Comparison of ENCODE assay signal across 8 mouse cellular contexts in genomic region chr7:28049476-28050409, GRCm38 (mm10). TPM values are rescaled to one million over a fixed set of nuclear protein-coding genes. Genes with fewer than 3 reads are reported as not detected.
DNase-seq lines count a peak whose midpoint lies in the region; ATAC-seq and TF ChIP-seq lines count a peak whose summit lies in the region.

Gene Psmc4, minus strand, starts transcription at chr7:28050101.

- H3K36me3 ChIP-seq in hindbrain, embryonic 10.5 days = peaks cover 43% of the 10 kb centered on the region
- peaks cover 28% of the 10 kb centered on the region for H3K36me3 ChIP-seq in lung, postnatal 0 days (ENCODE audit: insufficient read depth, low read length)

- H3K27me3 ChIP-seq in hindbrain, embryonic 10.5 days (ENCODE audit: insufficient read depth, poor library complexity, severe bottlenecking) = no peaks in the 10 kb centered on the region
- H3K27me3 ChIP-seq in lung, postnatal 0 days (replicated peaks; ENCODE audit: insufficient read depth, low read length) = no peaks in the 10 kb centered on the region

- DNase-seq in MN1 (ENCODE audit: low spot score) = peak; percentile 98
- DNase-seq in cerebellum, adult 9-10 months = peak; percentile 99
- peak; percentile 97 for DNase-seq in hindbrain, embryonic 10.5 days (ENCODE audit: low spot score)
- DNase-seq in layer of hippocampus, adult 9-11 months = peak; percentile 99
- peak; percentile 100 for DNase-seq in lung, postnatal 0 days (ENCODE audit: low spot score)
- DNase-seq in ovary, postnatal 14 days (ENCODE audit: low spot score) = peak; percentile 98
- peak; percentile 98 for DNase-seq in thymus, postnatal 14 days

- TF ChIP-seq CTCF in lung, postnatal 0 days (IDR thresholded peaks at IDR 0.05) = peak; percentile 87

- peak; percentile 100 for ATAC-seq in frontal cortex, adult (ENCODE audit: low TSS enrichment)
- ATAC-seq in lung, postnatal 0 days = peak; percentile 96

- under 1% methylated on average over 52 of the region's 52 CpGs for WGBS in hindbrain, embryonic 10.5 days
- WGBS in lung, postnatal 0 days = under 1% methylated on average over 52 of the region's 52 CpGs

- H3K27ac ChIP-seq in hindbrain, embryonic 10.5 days = peak within 1 kb of the TSS; percentile 89
- 0 out of 2 replicates have a peak within 1 kb of the TSS, but pooled peaks have one; percentile 49 for H3K27ac ChIP-seq in lung, postnatal 0 days (ENCODE audit: low read length)

- peaks cover 13% of the 10 kb centered on the region for H3K4me1 ChIP-seq in hindbrain, embryonic 10.5 days (replicated peaks)
- H3K4me1 ChIP-seq in lung, postnatal 0 days (ENCODE audit: insufficient read depth, low read depth, low read length) = no peaks in the 10 kb centered on the region

- H3K4me2 ChIP-seq in lung, postnatal 0 days (replicated peaks; ENCODE audit: low read depth, low read length) = peak within 1 kb of the TSS; percentile 88

- peak within 1 kb of the TSS; percentile 84 for H3K9ac ChIP-seq in lung, postnatal 0 days (replicated peaks; ENCODE audit: low read depth)

- H3K4me3 ChIP-seq in hindbrain, embryonic 10.5 days = peak within 1 kb of the TSS; percentile 84
- H3K4me3 ChIP-seq in lung, postnatal 0 days (ENCODE audit: low read depth, low read length) = peak within 1 kb of the TSS; percentile 75

- peak; percentile 23; the same call in 1 of the 2 replicates for TF ChIP-seq EP300 in lung, postnatal 0 days (IDR thresholded peaks at IDR 0.05)

- no peaks in the 10 kb centered on the region for H3K9me3 ChIP-seq in hindbrain, embryonic 10.5 days
- no peaks in the 10 kb centered on the region for H3K9me3 ChIP-seq in lung, postnatal 0 days (ENCODE audit: low read length)

RNA-seq across cellular contexts. Expression of gene Psmc4, which starts in this region (rescaled TPM):
- polyA plus RNA-seq in hindbrain, embryonic 10.5 days (2016; fragmentation: Nextera tagmentation; extraction: Ambion mirVana) = 436 and 447 TPM in 2 replicates
- polyA plus RNA-seq in lung, postnatal 0 days (2015; fragmentation: Nextera tagmentation; extraction: Ambion mirVana) = 153 and 170 TPM in 2 replicates

Comparison
In these comparisons a context has a peak if more than half of its experiments do, and no peak if none do; other contexts are left out.
1. Peak in every context shown above with its lines: DNase-seq, ATAC-seq, H3K4me3 ChIP-seq and H3K27ac ChIP-seq.